Mouse (Mus musculus): ENCODE measurements around the gene Catsperz.

Gene Catsperz

DNA sequence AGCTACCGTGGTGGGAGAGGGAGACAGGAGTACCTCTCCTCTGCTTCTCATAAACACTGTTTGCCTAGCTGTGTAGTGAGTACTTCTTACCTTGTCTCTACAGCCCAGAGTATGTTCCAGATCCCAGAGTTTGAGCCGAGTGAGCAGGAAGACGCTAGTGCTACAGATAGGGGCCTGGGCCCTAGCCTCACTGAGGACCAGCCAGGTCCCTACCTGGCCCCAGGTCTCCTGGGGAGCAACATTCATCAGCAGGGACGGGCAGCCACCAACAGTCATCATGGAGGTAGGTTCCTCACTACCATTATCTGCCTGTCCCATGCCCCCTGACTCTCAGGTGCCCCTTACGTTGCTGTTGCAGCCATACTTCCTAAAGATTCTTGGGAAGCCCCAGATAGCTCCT lies 17.6 kb upstream of the Catsperz start:
- no peak for DNase-seq

DNA sequence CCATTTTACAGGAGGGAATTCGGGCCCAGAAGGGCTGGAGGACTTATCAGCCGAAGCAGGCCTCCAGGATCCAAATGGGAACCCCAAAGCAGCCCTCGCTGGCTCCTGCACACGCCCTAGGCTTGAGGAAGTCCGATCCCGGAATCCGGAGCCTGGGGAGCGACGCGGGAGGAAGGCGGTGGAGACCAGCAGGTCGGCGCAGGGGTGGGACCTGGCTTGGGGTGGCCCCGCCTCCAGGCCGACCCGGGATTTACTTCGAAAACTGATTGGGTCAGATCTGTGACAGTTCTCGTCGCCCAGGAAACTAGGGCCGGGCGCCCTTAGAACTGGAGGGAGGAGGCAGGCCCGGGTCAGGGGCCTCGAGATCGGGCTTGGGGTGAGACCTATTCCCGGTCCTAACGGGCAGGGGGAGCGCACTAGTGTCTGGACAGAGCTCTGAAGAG lies 17.1 kb upstream of the Catsperz start, which contains the start of gene Gpr137:
Gene Gpr137, minus strand, starts transcription at position 232 of the 443 bp plus-strand sequence.
- peak; percentile 95 for DNase-seq

DNA sequence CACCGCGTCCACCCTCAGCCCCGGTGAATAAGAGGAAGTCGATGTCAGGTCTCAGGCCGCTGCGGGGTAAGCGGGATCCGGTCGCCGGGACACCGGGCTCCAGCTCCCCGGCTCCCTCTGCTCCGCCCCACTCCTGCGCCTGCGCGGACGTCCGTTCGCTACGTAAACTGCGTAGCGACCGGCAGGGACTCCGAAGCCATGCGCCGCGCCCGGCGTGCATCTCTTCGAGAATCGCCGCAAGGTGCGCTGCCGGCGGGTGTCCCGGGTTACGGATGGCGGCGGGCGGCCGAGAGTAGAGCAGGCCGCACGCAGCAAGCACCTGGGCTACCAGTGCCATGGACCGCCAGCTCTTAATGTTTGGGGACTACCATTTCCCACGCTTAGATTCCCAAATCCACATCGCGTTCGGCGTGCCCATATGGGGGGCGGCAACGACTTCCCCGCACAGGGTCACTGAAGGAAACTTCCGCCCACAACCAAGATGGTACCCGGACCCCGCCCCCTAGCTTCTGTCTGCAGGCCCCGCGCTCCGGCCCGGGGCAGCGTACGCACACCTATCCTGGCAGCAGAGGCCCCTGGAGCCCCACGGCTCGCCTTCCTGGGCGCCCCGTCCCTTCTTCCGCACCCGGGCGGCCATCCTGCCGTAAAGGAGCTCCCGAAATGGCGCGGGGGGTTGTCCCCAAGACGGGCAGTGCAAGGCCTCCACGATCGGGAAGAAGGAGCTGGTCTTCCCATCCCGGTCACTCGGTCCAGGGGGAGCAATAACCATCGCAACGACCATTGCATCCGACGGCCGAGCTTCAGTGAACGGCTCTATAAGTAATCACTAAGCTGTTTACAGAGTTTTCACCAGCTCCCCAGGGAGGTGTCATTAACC lies 16.4 kb upstream of the Catsperz start, which contains the start of gene Bad:
Gene Bad, plus strand, starts transcription at position 490 of the 877 bp plus-strand sequence.
- peak; percentile 96 for DNase-seq

DNA sequence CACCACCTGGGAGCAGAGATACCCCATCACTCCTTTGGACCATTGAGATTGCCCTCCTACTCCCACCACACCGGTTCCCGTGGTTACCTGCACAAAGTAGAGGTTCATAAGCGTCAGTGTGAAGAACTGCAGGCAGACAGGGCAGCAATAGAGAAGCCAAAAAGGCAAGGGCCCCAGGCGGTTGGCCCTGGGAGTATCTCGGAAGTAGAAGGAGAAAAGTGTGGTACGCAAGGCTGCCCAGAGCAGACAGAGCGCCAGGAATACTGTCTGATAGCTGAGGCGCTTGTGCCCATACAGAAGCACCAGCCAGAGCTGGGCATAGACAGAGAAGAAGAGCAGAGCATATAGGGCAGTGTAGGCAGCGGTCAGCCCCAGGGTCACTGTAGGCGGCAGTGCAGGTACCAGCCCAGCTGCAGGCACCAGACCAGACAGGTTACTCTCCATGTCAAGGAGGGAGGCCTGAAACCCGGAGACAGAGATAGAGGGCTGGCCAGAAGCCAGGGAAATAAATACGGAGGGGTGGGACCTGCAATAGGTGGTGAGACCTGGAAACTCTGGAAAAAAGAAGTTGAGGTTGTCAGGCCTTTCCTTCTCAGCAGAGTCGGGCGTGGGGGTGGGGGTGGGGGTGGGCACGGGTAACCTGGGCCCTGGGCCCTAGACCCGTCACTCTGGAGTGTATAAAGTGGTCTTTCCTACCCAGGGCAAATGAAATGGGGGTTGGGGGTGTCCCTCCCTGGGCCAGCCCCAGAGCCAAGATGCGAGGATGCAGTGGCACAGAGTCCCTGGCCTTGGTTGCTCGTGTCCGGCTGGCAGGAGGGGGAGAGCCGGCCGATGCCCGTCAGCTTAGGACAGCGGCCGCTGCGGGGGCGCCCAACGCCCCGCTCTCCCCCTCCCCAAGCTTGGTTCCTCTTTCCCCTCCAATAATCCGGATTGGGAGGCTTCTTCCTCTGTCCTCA lies 15.5 kb upstream of the Catsperz start:
- no peak for DNase-seq

DNA sequence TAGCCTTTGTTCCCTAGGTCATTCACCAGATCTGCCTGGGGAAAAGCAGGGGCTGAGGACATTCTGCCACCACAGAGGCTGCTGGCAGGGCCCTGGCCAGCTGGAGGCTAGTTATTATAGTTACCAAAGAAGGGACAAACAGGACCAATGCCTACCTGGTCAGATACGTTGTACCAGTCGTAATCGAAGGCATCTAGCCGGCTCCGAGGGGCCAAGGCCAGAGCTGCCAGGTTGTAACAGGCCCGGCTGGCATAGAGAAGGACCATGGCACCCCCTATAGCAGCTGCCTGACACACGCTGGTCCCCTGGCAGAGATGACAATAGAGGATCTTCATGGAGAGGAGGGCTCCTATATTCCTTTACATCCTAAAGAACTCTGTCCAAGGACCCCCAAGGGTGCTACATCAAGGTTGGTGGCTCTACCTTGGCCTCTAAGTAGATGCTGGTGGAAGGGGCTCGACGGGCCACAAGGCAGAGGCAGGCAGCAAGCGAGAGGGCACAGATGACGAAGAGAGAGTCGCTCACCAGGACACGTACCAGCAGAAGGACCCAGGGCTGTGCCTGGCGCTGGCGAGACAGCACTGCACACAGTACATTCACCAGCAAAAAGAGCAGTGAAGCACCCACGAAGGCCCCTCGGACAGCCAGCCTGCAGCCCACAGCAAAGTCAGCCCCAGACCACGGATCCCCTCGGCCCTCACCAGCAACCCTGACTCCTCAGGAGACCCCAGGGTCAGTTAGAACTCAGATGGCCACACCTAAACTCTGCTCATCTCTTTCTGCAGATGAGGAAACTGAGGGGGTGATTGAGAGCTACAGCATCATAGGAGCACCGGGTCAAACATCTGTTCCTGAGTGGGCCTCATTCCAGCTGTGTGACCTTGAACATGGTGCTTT lies 14.2 kb upstream of the Catsperz start:
- DNase-seq, result no peak

DNA sequence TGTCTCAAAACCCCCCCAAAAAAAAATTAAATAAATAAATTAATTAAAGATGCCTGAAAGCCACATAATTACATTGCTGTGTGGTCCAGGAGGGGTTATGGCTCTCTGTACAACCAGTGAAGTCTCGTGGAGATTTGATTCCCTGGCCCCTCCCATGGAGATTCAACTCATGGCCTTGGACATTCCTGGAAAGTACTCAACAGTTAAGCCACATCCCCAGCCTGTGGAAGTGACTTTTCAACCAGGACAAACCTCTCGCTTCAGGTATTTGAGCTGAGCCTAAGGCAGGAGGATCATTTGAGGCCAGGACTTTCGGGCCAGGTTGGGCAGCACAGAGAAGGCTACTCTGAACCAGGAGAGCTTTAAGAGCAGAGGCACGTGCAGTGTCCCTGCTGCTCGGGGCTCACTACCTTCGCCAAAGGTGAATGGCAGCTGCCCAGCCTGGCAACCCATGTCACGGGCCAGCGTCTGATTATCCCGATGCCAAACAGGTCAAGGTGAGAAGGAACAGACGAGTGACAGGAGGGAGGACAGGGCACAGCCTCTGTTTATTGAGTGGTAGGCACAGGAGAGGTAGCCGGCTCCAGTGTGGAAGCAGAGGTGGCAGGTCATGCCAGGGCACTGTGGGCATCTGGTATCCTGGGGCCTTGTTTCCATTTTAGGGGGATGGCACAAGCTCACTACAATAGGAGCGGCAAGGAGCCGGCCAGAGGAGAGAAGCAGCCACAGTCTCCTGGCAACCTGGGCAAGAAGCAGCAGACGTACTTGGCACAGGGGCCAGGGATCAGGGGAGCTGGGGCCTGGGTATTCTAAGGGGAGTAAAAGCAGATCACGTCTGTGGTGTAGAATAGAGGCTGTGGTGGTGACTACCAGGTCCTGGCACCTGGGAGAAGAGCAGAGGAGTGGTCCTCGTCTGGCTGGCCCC lies 12.6 kb upstream of the Catsperz start:
- DNase-seq, result no peak

DNA sequence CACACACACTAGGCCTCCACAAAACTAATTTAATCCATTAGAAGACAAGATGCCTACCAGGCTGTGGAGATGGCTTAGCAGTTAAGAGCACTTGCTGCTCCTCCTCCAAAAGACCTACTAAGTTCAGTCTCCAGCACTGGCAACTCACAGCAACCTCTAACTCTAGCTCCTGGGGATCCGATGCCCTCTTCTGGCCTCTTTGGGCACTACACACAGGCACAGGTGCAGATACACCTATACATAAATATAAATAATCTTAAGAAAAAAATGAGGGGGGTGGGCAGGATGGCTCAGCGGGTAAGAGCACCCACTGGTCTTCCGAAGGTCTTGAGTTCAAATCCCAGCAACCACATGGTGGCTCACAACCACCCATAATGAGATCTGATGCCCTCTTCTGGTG lies 11.1 kb upstream of the Catsperz start:
- DNase-seq, result no peak

DNA sequence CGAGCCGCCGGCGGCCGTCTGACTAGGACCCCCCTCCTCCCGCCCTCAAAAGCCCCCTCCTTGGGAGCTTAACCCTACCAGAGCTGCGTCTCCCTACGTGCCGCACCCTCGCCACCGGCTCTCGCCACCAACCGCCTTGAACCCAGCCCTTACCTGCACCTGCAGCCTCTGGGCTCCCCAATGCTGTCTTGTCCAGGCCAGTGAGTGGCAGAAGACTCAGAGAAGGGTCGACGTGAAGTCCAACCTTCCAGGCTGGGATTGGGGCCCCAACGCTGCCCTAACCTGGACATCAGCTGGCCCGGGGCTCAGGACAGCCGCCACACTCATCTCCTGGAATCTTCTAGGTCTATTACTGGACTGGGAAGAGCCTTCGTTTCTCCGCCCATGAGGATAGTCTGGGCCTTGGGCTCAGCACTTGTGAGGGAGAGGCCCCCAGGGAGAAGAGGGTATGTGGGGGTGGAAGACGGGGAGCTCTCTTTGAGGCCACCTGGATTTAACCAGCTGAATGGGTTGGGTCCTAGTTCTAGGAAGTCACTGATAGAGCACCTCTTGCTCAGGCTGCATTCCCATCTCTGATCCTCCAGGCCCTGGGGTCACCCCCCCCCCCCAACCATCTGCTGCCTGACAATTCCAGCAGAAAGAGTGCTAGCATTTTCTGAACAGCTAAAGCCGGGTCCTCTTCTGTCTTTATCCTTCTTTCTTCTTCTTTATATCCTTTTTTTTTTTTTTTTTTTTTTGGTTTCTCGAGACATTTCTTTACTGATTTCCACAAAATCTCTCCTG lies 9.2 kb upstream of the Catsperz start, which contains the start of gene Kcnk4:
Gene Kcnk4, minus strand, starts transcription at position 321 of the 783 bp plus-strand sequence.
- no peak for DNase-seq

DNA sequence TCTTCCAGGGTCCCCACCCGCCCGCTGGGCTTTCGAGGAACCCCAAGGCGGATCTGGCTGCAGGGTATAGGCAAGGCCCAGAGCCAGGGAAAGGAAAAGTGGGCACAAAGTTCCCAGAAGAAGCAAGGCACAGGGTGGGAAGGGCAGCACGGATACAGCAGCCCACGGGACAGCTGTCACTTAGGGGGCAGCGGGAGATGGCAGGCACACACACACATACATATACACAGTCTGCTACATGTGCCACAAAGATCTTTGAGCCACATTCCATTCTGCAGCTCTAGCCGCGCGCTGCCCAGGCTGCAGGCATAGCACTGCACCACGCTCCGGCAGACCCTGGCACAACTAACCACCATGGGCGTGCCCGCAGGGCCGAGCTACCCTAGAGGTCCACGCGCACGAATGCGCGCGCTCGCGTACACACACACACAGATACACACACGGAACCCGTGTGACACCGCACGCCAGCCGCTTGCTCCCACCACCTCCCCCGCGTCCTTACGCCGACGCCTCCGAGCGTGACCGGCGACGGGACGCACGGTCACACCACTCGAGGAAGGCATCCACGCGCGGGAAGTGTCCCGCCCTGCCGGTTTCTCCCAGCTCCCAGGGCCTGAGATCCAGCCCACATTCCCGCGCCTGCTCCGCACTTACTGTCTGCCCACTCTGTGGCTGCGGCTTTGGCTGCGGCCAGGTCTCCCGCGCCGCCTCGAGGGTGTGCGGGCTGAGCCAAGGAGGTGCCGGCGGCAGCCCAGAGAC lies 8.4 kb upstream of the Catsperz start:
- no peak for DNase-seq

DNA sequence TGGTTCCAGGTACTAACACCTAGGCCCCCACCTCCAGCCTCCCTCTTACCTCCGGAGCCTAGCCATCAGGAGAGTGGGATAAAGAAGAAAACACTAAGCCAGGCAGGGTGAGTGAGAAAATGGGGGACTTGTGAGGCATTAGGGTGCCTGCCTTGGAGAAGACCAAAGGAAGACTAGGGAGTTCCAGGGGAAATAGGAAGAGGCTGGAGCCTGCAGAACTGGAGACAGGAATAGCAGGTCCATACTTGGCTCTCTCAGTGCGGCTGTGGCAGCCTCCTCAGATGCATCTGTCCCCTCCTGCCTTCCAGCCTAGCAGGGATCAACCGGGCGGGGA lies 7.9 kb upstream of the Catsperz start:
- DNase-seq, result no peak

DNA sequence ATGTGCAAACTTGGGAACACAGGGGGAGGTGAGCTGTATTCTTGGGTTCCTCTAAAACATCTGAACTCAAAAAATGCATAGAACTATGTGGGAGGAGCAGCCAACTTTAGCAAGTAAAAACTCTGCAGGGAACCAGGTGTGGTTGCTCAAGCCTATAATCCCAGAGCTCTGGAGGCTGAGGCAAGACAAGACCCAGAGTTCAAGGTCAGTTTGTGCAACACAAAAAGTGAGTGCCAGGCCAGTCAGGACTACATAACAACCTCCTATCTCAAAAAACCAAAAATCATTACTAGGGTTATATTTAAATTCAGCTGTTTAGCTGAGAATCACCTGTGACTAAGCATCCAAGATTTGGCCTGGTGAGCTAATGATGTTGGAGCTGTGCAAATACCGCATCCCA lies 6.8 kb upstream of the Catsperz start:
- DNase-seq, result no peak

DNA sequence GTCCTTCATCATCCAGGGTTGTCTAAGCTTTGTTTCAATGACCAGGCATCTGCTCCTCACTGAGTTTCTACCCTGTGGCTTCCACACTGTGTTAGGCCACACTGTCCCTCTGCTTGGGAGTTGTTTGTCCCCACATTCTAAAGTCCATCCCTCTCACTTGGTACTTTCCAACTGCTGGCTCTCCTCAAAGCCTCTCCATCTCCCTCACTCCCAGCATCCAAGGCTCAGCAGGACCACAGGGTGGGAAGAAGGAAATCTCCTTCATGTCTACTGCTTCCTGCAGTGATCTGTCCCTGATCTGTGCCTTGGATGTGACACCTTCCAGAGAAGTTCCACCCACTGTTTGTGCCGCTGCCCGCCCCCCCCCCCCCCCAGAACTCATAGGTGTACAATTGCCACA lies 5.8 kb upstream of the Catsperz start:
- DNase-seq, result no peak

DNA sequence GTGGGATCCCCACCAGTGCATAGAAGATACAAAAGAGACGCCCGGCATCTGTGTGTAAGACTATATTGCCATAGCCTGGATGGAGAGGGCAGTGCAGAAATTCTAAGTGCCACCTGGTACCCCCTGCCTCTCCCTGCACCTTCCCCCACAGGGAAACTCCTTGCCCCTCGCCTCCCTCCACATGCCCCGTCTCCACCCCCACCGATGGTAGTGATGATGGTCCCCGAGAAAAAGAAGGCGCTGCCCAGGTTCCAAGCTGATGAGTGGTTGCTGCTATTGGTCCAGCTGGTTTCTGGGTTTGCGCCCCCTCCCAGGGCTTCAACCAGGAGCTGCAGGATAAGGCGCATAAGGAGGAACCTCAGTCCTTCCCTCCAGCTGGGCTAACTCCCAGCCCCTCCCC lies 2.9 kb upstream of the Catsperz start:
- DNase-seq, result no peak

DNA sequence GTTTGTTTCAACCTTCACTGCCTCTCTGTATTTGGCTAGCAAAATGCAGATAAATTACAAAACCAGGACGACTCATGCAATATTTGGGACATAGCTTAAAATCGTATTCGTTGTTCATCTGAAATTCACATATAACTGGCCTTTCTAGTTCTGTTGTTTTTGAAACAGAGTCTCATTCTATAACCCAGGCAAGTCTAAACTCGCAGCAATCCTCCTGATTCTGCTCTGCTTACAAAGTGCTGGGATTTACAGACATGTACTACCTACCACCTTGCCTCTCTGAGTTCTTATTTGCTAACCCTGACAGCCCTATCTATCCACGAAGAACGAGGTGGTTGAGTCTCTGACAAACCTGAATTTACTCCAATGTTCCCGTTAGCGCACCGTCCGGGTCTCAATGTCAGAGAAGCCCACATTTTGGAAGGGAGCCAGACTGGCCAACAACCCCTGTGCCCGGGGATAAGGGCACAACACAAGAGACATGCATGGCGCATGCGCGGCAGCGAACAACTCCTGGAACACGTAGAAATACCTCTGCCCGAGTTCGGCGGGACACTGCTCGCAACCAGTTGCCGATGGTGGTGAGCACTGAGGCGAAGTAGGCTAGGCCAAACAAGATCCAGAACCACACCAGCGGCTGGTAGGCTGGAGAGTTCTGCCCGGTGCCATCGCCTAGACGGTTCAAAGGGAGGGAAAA lies 1.5 kb upstream of the Catsperz start:
- DNase-seq, result no peak

DNA sequence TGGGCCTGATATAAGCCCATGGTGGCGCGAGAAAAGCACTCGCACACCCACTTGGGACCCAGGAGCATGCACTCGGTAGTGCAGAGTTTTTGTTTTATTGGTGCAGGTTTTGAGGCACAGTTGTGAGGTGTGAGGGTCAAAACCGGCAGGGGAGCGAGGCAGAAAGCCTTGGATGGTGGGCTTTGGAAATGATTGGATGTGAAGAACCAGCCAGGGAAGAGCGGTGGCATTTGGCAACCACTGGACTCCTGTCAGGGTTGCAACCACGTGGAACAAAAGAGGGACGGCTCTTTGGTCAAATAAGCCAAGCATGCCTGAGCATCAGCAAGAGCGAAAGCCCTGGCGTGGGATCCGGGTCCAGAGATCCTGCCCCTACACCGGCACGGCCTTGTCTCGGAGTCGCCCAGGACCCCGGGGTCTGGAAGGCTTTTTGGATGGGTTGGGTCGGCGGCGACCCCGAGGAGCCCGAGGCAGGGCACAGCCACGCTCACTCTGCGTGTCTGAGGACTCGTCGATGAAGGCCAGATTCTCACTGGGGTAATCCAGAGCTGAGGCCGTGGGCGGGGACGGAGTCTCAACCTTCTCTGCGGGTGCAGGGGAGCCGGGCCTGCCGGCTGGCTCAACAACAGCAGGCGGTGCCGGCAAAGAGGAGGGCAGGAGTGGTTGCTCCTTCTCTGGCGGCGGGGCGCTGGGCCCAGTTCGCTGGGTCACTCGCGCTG lies 590 bp upstream of the Catsperz start:
- no peak for DNase-seq

DNA sequence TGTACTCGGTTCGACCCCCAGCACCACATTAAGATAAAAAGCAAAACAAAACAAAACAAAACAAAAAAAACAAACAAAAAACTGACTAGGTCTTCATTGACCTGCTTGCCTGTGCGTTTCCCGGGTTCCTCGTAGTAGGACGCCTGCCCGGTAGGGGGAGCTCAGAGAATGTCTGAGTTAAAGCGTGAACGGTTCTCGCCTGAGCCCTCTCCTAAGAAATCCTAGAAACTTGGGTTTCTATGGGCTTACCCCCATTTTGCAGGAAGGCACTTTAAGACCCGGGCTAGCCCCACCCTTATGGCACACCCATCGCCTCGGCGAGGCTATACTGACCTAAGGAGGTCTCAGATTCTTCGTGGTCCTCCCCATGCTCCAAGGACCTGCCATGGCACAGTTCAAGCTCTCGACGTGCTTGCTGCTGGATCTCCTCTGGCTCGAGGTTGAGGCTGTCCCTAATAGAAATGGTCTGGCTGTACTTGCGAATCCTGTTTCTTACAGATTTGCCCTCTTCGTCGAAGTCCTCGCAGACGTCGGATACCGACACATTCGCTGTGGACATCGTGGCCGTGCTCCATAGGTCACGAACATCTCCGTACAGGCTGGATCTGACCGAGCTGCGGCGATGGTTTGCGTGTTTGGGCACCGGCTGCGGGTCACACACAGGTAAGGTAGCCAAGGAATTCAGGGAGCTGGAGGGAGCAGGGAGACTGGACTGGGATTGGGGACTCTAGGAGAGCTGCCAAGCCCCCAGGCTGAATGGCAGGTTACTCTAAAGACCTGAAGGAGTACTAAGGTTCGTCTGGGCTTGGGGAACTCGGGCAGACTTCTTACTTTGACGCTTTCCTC lies 496 bp downstream of the Catsperz start:
- peak; percentile 93 for DNase-seq

Data from lung, postnatal 14 days (tissue).